Mouse (Mus musculus) spleen, postnatal 10 days (tissue): ENCODE measurements at regions not wholly inside any gene's neighbourhood (a gene's known extent, or its start where the extent isn't known, plus 50 kb on each side); places are given as distances from the start of the nearest gene placed in this dataset.

ENCODE experiments used
- DNase-seq, 2 experiments: peaks; one replicate each; pipeline ENCODE4 v3.0.0; 2021 to 2022; ENCODE audit warnings: low spot score in 2 of 2

- no peak for DNase-seq
Observed at GRCm38 (mm10) chr2:72751441-72751840, 228.8 kb downstream of the Sp3 start.

DNA sequence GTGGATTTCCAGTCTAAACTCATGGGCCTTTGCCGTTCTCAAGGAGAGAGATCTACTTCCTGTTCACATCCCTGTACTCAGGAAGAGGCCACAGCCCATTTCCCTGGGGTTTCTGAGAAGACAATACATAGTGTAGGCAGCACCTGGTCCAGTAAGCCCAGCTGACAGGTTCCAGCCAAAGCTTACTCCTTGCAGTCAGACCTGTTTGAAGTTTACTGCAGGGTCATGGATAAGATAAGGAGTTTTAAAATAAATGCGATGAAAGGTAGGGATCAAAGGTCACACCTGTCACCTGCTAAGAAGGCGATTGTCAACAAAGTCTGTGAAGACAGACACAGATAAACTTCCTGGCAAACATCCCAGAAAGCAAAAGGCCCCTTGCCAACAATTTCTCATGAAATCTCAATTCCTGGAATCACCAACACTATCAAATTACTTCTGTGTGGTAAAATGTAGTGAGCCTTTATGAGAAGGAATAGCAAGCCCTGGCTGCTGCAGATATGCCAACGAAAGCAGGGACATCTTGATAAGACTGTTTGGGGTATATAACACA lies 227.5 kb downstream of the Sp3 start:
- DNase-seq: no peak

DNA sequence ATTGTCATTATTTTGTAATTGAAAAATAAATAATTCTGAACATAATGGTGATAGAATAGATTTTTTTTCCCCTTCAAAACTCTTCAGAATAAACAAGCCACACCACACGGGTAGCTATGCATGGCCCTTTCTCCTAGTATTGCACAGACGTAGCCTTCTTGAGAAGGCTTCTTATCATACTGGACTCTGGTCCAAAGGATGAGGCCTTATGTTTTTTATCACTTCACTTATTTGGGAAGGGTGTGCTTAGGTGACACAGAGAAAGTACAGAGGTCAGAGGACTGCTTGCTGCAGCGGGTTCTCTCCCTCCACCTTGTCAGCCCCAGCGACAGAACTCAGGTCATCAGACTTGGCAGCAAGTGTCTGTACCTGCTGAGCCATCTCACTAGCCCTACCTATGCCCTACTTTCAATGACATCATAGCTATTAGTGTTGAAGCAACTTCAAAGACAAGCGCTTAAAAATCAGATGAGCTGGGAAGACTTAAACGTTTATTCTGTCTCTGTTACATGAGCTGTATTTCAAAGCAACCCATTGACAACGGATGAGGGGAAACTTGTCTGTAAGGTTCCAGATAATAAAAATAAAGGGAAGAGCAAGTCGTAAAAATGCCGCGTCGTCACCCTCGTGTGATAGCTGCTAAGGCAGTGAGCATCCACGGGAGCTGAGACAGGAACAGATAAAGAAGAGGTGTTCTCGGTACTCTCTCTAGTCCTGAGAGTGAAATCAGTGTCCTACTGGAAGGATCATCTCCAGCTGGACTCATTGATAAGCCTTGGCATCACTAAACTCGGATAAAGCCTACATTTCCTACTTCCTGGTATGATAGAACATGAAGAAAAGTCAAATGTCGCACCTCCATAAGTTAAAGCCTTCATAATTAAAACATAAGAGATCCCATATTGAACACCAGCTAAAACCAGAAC lies 226.2 kb downstream of the Sp3 start:
- no peak for DNase-seq

GRCm38 (mm10) chr2:72763454-72763853 lies 216.8 kb downstream of the Sp3 start:
- no peak for DNase-seq

DNA sequence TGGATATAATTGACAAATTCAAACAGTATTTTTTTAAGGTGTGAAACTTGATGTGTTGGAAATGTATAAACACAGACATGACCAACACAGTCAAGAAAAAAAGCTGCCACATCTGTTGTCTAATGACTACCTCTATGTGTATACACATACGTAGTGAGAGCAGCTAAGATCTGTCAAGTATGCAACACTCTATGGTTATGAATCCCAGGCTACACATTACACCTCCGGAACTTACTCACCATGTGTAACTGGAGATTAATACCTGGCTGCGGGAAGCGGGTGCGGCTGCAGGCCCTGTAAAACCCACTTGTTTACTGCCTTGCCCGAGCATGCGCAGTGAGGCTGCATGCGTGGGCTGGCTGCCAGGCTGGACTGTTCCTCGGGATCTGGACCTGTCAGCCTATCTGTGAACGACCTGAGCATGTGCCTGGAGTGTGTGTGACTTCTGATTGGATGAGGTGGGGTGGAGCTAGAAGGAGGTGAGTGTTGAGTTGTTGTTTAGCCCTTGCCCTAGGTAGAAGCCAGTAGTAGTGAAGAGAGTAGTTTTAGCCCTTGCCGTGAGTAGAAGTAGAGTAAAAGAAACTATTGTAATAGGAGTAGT lies 211.1 kb downstream of the Sp3 start:
- no peak for DNase-seq

DNA sequence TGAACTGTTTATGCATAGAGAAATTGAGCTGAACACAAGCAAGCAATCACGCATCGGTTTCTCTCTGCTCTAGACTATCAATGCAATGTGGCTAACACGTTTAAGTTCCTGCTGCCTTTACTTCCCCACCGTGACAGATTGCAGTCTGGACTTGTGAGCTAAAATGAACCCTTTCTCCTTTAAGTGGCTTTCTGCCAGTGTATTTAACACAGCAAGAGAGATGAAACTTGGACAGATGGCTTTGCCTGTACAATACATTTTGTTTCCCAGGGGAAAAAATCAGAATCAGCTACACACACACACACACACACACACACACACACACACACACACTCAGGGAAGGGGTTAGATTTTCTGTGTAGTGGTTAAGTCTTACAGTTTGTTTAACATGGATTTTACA lies 206.8 kb downstream of the Sp3 start:
- no peak for DNase-seq

- DNase-seq: peak in 1 of 2 experiments; percentile 24
Observed at GRCm38 (mm10) chr2:72777330-72777729, 202.9 kb downstream of the Sp3 start.

- DNase-seq: no peak
Observed at GRCm38 (mm10) chr2:72777806-72778510, 202.3 kb downstream of the Sp3 start.

DNA sequence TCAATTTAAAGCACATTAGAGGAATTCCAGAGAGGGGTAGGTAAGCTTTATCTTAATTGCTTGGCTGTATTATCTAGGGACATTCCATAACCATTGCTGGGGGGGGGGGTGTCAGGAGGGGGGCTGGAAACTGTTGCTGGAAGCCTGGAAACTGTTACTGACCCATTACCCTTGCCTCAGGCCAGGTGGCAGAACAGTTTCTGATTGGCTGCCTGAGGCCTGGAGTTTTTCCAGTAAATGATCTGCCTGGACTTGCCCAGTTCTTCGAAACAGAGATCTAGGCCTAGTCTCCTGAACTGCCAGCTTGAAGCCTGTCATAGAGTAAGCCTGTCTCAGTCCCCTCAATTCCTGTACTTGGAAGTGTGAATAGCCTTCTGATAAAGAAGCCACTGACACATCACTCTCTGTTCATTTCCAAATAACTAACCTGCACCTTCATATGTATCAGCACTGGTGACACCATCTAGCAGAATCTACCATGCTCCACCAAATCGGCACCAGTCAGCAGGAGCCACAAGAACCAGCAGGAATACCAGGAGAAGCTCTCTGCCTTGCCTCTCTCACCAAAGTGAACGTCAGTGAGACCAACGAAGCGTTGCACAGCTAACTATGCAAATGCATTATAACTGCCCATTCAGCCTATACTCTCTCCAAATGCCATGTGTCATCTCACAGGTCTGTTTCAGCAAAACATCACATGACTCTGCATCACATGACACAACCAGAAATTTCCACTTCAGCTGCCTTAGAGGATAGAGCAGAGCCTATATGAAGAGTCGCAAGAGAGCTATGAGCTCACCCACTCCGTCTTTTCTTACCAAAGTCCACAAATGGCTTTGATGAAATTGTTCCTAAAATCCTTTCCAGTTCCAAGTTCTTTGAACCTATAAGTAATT lies 200.7 kb downstream of the Sp3 start:
- DNase-seq: peak in 1 of 2 experiments; percentile 19

DNA sequence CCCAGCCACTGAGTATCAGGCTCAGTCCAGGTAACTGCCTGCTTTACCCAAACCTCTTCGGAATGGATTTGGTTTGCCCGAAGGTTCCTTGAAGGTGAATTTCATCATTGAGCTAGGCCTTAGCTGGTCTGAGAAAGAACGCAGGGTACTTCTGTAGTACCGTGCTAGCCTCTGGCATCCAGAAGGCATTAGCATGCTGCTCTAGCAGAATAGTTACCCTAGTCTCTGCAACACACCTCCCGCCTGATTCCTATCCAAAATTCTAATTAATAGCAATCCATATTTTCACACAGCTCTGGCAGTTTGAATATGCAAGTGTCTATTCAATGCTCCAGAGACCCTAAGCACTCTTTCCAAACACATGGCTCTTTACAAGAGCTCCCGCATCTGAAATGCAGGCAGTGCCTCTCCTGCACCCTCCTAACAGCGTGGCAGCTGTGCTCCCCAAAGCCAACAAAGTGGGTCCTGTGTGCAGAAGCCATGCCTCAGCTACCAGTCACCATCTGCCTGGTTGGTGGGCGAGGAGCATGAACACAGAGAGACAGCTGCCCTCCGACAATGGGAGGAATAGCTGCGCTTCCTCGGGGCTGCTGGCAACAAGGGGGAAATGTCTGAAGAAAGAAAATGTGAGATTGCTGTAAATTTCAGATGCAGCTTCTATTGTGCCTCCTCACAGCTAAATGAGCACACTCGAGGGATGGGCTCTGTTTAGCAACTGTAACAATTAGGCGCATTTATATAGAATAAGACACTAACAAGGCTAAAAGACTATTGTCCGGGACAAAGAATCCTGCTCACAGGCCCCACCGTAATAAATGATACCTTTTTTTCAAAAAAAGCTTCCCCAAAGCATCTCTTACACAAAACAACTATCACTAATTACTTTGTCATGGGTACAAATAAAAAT lies 198.6 kb downstream of the Sp3 start:
- DNase-seq: no peak

DNA sequence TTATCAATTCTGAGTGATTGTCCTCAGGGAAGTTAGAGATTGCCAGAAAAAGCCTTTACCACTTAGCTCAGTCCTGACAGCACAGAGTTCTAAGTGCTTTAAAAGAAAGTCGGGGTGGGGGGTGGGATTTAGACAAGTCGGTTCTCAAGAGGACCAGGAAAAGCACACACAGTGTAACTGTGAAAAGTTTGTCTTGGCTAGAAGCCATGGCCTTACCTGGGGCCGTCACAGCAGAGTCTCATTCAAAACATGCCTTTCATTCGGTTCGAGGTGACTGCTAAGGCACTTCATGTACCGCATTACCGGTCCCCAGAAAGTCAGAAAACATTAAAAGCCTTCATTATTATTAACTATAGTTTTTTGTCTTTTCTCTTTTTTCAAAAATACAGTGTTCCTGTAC lies 197.9 kb downstream of the Sp3 start:
- no peak for DNase-seq

GRCm38 (mm10) chr2:72785365-72786043 lies 194.7 kb downstream of the Sp3 start:
- DNase-seq: no peak

GRCm38 (mm10) chr2:72786044-72786737 lies 194.1 kb downstream of the Sp3 start:
- no peak for DNase-seq

DNA sequence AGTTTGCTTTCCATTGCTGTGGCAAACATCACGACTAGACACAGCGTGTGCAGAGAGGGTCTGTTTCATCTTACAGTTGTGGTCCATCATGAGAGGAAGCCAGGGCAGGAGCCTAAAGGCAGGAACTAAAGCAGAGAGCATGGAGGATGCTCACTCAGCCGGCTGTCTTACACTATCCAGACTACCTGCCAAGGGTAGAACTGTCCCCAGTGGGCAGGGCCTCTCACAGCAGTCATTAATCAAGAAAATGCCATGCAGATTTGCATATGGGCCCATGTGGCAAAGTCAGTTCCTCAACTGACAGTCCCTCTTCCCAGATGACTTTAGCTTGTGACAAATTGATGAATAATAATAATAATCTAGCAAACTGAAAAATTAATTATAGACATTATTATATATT lies 192.6 kb downstream of the Sp3 start:
- DNase-seq: no peak

DNA sequence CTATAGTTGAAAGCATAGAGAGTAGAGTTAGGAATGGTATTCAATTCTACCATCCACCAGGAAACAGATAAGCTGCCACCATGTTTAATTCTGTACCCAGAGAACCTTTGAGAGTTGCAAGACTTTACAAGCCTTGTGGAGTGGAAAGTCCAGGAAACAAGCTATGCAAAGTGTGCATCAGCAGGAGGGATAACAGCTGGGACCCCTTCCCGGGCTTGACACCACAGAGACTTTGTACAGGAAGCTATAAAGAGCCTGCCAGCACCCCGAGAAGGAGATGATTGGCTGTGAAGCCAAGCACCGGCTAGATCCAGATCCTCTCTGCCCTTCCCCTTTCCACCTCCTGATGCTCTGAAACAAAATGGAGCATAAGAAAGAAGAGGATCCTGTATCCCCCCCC lies 188.8 kb downstream of the Sp3 start:
- no peak for DNase-seq

DNA sequence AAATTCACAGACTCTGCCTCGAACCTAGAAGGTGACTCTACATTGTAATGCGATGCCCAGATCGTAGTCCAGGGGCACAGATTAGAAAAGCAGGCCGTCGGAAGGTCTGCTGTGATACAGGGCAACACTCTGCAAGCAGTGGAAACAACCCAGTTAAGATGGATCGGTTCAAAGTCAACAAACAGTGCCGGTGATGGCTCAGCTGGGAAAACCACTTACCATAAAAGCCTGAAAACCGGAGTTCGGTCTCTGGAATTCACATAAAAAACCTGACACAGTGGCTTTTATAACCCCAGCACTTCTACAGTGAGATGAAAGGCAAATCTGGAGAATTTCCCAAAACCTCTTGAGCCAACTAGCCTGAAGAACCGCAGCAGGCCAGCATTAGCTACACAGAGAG lies 186.8 kb downstream of the Sp3 start:
- DNase-seq: no peak

GRCm38 (mm10) chr2:72794501-72794900 lies 185.7 kb downstream of the Sp3 start:
- no peak for DNase-seq

DNA sequence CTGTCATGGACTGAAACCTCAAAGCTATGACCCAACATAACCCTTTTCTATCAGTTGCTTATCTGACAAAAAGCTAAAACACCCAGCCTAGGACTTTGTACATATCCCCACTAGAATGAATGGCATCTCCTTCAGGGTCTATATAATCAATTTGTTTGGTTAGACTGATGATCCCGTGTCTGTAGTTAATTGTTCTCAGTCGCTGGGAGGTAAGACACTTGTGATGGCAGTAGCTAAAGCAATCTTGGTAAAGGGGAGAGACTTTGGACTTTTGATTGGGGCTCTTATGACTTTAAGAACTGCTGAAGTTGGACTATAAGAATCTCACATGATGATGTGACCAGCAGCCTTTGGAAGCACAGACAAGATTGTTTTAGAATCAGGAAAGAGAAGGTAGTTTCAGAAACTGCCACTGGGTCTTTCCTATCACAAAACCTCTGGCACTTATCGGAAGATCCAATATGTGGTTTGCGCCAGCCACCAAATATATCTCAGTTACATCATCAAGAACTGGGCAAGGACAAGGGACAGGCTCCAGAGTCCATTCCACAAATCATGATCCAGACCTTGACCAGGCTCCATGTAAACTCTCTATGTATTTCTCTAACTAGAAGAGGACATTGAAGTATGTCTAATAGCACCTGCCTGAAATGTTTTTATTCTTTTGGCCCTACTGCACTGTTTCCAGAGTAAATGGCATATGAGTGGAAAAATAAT lies 183.1 kb downstream of the Sp3 start:
- no peak for DNase-seq
